Mouse (Mus musculus) layer of hippocampus, adult 9-10 months (tissue): ENCODE results near the gene Gm3685.
"Not testable (repeated sequence)": the region's sequence is repeated elsewhere in the genome, so short reads cannot be mapped to it uniquely, and the experiment has no call there.

ENCODE experiments used
- DNase-seq: peaks from one replicate; pipeline ENCODE4 v3.0.0; 2022; ENCODE audit warnings: low spot score

Gm3685 gene

DNA sequence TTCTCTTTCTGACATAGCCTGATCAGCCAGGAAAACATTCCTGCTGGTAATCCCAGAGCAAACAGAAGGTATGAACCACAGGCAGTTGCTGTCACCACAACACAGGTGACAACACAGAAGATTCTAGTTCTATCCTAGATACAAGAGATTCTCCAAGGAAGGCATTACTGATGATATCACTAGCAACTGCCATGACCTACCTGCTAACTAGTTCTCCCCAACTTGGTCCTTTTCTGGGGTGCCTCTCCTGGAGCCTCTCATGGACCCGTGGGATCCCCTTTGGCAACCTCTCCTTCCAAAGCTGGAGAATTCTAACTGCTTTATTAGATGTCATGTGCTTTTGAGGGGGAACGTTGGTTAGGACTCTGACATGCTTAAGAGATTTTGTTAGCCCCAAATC lies at the start of gene Gm3685:
Gm3685 (minus strand) TSS at position 101 of the 400 bp plus-strand sequence.
- not testable (repeated sequence) for DNase-seq

- not testable (repeated sequence) for DNase-seq
These were observed 17.7 kb downstream of the Gm3685 start, which contains the start of gene Gm10406 for GRCm38 (mm10) chr14:7026781-7027749. Gene Gm10406 (minus strand): TSS chr14:7027449.

DNA sequence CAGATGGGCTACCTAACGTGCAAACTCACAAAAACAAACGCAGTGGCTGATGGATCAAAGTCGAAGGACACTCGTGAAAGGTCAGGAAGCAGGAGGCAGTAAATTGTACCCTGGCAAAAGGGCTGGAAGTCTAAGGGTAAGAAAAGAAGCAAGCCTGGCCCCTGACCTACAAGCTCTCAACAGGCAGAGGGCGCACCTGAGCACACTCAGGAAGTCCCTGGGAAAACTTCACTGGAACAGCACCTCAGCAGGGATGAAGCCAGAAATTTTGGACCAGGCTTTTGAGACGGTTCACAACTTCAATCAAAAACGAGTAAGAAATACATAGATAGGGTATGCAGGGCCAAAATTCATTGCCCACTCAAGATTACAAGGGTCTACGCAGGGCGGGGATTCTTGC lies 18.5 kb downstream of the Gm3685 start:
- DNase-seq: peak; percentile 10
